Mouse (Mus musculus) megakaryocyte, embryonic 14.5 days (primary cell): Measurements from ENCODE around the gene Gpr152.

ENCODE experiments used
- FLI1 ChIP-seq: IDR thresholded peaks from 2 replicates; pipeline ENCODE4 v1.6.1; 2012; ENCODE audit warnings: low read length, inconsistent platforms, mixed read lengths
- GATA1 ChIP-seq: IDR thresholded peaks from 3 replicates; pipeline ENCODE4 v1.6.1; 2012; ENCODE audit warnings: mixed read lengths, low read length, inconsistent platforms, borderline replicate concordance

DNA sequence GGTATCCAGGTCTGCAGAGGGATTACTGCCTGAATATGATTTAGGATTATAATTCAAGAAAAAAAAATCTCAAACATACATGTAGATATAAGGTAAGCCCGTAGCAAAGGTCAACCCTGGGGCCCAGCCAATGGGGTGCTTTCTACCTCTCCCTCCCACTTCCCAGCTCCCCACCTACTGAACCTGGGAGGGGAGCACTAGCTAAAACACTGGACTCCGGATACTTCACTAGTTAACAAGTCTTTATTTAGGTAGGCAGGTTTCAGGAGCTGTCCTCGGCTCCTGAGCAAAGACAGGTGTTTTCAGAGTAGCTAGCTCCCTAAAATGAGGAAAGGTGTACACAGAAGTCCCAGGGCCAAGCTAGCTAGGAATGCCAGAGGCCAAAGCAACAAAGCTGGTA is 24.5 kb downstream of the Gpr152 start:
- no peak for TF ChIP-seq GATA1
- TF ChIP-seq FLI1, result no peak
